Mouse (Mus musculus) thymus, postnatal 0 days (tissue): ENCODE data around the gene Trabd2b. TPM values are rescaled to one million over a fixed set of nuclear protein-coding genes. Genes with fewer than 3 reads are reported as not detected.

Experiments
- DNase-seq: peaks from one replicate; pipeline ENCODE4 v3.0.0-alpha.2; 2015; ENCODE audit warnings: low spot score
- polyA plus RNA-seq: library from polyadenylated mRNA; unstranded; fragments of >200 nt; fragmentation: Nextera tagmentation; extraction: Ambion mirVana; gene quantifications from 2 replicates; pipeline ENCODE4 v1.2.1, GENCODE M21; 2015

Gene Trabd2b
- polyA plus RNA-seq, 1 experiment from 2014 or later = 0.12 TPM

DNA sequence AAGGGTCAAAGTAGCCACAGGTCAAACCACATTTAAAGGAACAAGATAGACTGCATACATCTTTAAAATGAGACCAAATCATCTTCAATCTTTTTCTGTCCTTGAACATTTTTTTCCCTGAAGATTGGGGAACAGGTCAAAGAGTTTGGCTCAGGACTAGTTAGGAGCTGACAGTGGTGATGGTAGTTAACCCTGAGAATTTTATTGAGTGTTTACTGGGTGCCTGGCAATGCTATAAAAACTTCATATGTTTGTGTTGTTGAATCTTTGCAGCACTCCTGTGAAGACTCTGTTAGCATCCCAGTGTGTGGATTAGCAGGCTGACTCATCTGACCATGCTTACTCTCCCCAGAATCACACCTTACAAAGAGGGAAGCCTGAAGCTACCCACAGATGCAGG is 238.8 kb downstream of the Trabd2b start:
- DNase-seq = no peak

DNA sequence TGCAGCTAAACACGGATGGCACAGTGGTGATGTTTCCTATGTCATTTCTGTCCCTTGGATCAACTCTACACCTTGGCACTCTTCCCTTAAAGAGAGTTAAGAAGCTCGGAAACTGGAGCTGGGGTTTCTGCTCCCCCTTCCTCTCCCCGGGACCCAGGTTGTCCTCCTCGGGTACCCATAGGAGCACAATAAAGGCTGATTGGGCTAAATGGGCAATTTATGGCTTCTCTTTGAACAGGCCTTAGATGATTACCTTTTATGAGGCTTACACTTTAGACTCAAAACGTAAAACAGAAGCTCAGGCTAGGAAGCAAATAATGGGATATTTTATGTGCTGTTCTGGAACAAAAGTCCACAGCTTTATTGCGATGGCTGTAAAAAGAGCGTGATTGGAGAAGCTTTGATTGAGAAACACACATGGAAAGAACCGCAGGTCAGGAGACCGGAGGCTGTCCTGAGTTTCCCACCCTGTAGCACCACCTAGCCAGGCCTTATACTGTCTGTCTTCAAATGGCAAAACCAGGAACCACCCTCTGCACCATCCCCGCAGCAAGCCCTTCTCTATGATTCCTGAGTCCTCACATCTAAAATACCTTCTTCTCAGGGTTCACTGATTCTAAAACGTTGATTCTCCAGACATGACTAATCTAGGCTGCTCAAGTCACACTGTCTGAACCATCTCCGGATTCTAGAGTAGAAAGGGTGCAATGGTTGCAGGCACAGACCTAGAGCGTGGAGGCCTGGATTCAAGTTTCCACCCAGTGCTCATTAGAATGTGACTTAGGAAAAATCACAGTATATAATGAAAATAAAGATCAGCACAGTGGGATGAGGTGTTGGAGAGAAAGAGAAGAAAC is 240.5 kb downstream of the Trabd2b start:
- no peak for DNase-seq

DNA sequence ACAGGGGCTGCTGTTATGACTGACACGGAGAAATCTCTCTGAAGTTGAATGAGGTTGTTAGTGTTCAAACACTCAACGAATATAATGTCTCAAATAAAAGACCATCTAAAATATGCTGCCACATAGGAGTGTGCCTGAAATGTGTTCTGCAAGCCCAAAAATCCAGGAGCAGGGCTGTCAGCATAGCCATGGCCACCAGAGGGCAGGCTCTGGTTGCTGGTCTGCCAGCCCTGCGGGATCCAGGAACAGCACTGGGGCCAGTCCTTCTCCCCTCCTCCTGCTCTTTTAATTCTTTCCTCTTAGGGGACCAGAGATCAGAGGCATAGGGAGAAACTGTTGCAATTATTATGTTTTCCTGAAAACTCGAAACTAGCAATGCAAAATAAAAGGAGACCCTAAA is 241.2 kb downstream of the Trabd2b start:
- DNase-seq = peak; percentile 49

DNA sequence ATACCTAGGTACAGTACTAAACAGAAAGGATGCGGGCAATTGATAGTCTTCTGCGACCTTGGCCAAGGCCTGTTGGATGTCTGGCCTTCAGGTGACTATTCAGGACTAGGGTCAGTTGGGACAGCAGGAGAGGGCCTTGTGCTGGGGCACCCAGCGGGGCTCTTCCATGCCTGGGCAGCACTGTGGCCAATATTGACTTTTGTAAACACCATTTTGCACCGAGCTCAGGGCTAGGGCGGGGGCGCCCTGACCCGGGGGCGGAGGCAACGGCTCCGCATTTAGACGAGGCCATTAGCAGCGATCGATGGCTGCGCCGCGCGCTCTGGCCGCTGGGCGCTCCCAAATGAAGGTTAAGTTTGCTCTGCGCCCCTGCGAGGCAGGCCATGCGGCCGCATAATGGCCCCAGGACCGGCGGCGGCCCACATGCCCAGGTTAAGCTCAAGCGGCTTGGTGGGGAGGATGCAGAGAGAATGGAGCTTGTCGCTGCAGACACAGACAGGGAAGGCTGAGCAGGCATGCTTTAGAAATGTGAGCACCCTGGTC is 242.1 kb downstream of the Trabd2b start:
- no peak for DNase-seq

DNA sequence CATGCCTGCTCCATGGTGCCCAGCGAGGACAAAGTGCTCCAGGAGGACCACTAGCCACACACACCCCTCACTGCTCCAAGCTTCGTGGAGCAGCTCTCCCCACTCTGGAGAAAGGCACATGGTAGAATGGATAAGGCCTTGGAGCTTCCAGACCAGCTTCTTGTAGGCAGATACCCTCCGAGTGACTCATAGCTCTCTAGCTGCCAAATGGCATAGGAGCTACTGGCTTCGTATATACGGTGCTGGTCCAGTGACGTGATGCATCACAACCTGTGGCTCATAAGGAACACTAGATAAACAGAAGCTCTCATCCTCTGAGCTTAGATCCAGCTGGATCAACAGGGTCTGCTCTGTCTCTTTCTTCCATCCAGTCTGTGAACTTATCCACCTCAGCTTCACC is 244.0 kb downstream of the Trabd2b start:
- no peak for DNase-seq

DNA sequence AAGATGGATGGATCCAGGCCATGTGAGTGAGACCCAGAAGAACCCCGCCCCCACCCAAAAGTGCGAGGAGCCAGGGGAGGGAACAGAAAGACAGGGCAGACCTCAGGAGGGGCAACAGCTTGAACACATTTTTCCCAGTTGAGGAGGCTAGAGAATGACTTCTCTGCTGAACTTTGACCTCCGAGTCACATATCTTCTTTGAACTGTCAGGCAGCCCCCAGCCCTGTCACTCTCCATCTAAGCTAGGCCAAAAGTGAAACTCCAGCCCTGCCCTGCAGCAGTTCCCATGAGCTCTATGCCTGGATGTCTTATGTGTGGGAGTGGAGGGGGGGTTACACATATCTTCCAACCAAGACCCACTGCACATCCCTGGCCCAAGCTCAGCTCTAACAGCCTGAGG is 244.5 kb downstream of the Trabd2b start:
- no peak for DNase-seq

DNA sequence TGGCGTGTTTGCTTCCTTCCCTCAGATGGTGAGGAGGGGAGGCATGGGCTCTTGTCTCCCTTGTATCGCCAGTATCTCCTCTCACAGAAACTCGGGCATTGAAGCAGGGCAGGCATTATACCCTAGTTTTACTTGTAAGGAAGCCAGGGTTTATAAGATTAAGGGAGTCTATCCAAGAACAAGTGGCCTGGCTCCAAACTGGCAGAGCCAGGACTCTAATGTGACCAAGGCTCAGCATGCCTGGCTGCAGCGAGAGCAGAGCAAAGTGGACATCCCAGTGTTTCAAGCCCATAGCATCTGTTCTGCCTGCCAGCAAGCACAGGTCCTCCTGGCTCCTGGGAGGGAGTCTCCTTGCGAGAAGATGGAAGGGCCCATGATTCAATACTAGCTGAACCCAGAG is 245.1 kb downstream of the Trabd2b start:
- no peak for DNase-seq

DNA sequence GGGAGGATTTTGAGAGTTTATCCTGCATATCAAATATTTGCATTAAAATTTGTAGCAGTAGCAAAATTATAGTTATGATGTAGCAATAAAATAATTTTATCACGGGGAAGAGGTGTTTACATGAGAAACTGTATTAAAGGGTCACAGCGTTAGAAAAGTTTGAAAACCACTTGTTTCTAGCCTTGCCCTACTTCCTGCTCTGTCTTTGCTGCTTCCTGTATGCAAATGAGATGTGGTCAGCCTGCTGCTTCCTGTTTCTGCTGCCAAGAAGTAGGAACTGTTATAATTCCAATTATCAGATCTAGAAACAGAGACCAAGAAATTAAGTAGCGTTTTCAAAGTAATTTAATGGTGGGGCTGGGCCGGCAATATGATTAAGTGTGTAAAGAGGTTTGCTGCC is 245.9 kb downstream of the Trabd2b start:
- DNase-seq = peak; percentile 52

DNA sequence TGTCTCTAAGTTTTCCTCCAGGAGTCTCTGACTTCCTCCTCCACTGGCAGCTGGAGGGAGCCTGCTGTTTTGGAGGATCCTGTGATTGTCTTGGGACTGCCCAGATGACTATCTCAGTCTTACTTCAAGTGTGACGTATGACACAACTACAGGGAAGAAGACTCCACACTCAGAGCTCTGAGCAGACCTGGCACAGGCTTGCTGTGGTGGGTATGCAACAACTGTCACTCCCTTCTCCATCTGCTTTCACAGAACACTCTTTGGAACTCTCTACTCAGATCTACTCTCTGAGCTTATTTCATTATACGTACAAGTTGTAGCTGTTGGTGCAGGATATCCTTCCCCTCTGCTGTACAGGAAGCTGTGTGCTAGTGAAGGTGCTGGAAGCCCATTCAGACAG is 251.4 kb downstream of the Trabd2b start:
- no peak for DNase-seq

DNA sequence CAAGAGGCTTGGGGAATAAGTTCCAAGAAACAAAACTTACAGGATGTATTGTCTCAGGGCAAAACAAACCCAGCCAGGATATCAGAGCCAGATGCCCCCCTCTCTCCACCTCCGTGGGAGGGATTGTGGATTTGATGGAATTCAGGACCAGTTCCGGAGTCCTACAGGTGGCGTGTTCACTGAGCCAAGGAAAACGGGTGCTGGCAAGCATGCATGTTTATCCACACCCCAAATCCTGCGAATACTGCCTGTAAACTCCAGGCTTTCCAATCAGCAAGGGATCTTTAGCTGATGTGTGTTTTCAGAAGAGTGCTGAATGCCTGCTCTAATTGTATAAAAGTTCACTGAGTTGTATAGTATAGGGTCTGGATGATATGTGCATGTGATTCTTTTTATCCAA is 253.4 kb downstream of the Trabd2b start:
- no peak for DNase-seq

DNA sequence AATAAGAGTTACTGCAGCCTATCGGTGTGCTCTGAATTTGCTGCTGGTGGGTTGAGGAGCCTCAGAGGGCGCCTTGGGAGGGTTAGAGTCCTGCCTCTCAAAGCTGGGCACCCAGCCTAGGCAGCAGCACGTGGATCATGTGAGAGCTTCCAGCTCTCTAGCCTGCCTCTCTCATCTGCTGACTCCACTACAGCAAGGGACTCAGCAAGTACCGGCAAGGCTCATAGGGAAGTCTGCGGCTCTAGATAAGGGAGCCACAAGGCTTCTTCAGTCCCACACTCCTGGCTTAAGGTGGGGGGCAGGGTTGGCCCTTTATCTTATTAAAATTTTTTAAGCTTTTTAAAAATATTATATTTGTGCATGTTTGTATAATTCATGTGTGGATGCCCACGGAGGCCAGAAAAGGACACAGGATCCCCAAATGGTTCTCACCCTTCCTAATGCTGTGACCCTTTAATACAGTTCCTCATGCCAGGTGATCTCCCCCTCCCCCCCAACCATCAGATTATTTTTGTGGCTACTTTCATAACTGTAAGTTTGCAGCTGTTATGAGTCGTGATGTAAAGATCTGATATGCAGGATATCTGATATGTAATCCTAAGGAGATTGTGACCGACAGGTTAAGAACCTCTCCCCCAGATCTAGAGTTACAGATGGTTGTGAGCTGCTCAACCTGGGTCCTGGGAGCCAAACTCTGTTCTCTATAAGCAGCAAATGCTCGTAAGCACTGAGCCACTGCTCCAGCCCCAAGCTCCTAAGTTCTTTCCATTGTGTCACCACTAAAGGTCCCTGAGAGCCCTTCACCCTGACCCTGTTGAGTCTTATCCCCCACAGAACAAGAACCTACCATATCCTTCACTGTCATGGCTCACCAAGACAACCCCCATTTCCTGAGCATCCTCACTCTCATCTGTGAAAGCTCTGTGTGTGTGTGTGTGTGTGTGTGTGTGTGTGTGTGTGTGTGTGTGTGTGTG is 257.8 kb downstream of the Trabd2b start:
- peak; percentile 21 for DNase-seq

Other genes starting within 250 kb of the Trabd2b start
- 1.4 and 1.9 TPM in 2 replicates for gene Skint11, start 243.3 kb upstream of the Trabd2b start, polyA plus RNA-seq